Mouse (Mus musculus) CD8-positive naive resting alpha-beta T cell, adult 2 months (primary cell): ENCODE measurements at regions not wholly inside any gene's neighbourhood (a gene's known extent, or its start where the extent isn't known, plus 50 kb on each side); places are given as distances from the start of the nearest gene placed in this dataset.

Source experiments
- DNase-seq, 2 experiments: peaks; one replicate each; pipeline ENCODE4 v3.0.0; 2022; ENCODE audit warnings: low read depth in 2 of 2, low spot score in 2 of 2

- DNase-seq: no peak
Observed at GRCm38 (mm10) chr16:30869136-30869909, 211.9 kb downstream of the Xxylt1 start.

DNA sequence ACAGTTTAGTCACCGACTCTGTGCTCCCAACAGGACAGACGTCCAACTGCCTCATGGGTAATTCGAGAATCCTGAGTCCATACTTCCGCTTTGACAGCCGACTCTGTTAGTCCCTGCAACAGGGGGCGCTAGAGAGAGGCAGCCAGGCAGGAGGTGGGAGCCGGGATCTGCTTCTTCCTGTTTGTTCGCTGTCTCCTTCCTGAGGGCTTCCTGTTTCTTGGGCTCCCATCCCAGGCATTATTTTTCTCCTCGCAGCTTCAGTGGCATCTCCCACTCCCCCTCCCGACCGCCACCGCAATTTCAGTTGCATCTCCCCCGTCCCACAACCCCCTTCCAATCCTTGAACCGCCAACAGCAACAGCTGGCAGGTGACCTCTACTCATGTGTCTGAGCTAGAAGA lies 211.1 kb downstream of the Xxylt1 start:
- no peak for DNase-seq

- no peak for DNase-seq
Observed at GRCm38 (mm10) chr16:30870676-30871075, 210.6 kb downstream of the Xxylt1 start.

DNA sequence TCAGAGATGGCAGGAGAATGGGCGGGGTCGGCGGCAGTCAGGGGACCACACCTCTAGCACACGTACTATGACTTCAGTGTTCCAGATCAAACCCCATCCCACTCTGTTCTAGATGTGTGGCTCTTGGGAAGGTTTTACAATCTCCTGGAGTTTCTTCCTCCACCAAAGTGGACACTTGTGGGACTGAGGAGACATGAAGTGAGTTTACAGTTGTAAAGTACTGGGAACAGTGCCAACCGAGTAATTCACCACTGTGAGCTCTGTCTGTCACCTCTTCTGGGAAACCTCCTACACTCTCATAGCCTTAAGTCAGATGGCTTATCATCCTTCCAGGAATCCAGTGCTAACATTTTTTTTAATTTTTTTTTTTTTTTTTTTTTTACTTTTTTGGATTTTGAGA lies 209.1 kb downstream of the Xxylt1 start:
- DNase-seq: no peak

- no peak for DNase-seq
Observed at GRCm38 (mm10) chr16:30873493-30874211, 207.6 kb downstream of the Xxylt1 start.

DNA sequence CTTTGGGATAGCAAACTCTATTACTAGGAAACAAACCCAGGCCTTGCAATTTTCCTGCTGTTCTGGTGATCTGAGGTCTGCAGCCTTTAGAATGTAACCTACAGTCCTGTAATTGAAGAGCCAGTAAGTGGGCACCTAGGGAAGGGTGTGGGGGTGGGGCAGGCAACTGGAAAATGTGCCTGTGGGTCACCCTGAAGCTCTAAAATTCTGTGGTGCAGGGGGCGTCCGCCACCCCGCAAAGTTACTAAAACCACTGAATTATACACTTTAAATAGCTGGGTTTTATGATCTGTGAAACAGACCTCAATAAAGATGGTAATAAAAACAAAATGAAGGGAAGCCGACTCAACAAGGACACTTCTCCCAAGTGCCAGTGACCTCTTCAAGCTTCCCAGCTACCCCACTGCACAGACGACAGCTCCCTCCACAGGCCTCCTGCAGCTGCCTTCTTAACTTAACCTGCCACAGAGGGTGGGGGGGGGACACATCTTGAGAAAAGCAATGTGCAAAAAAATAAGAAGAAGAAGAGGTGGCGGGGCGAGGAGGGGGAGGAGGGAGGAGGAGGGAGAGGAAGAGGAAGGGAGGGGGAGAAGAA lies 205.9 kb downstream of the Xxylt1 start:
- DNase-seq: no peak

GRCm38 (mm10) chr16:30878821-30879220 lies 202.4 kb downstream of the Xxylt1 start:
- no peak for DNase-seq

- no peak for DNase-seq
Observed at GRCm38 (mm10) chr16:30879878-30880277, 201.4 kb downstream of the Xxylt1 start.

DNA sequence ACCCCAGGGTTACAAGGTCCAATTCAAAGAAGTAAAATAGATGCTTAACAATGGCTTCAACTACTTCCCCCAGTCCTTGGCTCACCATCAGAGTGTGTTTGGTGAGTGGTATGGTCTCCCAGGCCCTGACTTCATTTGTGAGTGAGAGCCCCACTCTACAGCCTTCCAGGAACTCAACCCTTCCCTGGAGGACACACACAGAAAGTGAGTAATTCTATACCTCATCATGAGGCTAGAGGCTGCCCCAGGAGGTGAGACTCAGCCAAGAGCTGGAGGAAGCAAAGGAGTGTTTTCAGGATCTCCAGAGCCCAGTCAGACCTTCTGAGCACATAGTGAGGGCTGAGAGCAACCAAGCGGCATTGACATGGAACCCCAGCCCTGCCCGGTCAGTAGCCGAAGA lies 200.6 kb downstream of the Xxylt1 start:
- DNase-seq: no peak

DNA sequence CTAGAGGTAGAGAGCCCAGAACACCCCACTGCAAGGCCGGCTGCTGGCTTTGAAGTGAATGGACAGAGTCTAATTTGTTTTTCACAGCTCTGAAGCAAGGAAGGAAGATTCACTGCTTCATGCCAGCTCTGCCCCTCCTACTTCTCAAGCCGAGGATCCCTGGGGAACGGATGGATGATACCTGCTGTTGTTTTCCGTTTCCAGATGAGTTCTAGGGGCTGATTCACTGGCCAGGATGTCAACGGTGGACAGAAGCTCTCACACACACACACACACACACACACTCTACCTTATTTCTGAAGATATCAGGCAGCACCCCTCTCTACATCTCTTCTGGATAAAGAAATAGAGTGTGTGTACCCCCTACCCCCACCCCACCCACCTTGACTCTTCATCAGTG lies 200.0 kb downstream of the Xxylt1 start:
- DNase-seq: no peak

DNA sequence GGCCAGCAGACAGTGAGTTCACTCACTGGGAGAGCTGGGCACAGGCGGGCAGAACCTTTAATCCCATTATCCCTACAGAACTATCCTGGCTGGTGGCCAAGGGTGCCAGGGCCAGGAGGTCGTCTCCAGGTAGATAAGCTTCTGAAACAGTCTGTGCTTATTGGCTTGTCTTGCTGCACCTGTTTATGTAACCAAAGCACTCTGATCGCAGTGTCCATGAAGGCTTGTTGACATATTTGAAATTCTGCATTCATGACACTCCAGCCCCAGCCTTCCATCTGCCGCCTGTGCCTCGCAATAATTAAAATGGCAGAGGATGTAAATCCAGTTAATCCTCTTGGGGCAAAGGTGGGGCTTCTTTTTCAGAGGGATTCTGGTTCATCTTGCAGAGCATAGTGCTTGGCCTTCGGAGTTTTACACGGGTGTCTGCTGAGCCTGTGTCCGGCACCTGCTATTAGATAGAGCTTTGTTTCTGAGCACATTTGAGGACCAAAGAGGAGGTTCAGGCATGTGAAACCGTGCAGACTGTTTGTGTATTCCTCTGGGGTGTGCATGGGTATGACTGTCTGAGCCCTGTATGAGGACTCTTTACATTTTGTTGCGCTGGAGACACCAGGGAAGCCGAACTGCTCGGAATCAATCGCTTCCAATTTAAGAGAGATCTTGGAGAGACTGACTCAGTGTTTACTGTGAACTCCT lies 197.6 kb downstream of the Xxylt1 start:
- no peak for DNase-seq

DNA sequence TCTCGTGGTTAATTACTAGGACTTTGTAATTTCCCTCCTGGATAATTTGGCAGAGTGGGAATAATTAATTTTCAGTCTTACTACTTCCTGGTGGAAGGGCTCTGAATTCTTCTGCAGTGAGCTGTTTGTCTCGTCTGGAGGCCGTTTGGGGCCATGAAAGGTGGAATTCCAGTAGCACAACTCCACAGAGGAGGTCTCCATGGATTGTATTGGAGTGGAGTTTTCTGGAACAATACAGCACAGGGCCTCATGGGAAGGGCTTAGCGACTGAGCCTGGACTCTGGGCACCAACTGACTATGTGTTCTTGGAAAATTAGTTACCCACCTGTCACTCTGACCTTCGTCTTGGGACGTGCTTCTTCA lies 197.1 kb downstream of the Xxylt1 start:
- no peak for DNase-seq

- no peak for DNase-seq
Observed at GRCm38 (mm10) chr16:30886982-30887381, 194.2 kb downstream of the Xxylt1 start.

DNA sequence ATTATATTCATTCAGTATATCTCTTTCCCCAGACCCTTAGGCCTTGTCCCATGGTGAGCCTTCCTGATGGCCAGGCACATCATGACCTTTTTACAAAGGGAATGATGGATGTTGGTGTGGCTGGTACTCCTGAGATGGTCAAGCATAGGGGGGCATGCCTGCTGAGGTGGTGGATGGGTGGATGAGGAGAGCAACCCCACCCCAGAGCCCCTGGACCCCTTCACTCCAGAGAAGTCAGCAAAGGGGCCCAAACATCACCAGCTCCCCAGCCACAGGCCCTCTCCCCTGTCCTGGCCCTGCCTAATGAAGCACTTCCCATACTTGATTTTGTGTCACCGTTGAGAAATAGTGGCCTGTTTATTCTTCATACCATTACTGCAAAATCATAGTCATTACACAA lies 193.7 kb downstream of the Xxylt1 start:
- no peak for DNase-seq

DNA sequence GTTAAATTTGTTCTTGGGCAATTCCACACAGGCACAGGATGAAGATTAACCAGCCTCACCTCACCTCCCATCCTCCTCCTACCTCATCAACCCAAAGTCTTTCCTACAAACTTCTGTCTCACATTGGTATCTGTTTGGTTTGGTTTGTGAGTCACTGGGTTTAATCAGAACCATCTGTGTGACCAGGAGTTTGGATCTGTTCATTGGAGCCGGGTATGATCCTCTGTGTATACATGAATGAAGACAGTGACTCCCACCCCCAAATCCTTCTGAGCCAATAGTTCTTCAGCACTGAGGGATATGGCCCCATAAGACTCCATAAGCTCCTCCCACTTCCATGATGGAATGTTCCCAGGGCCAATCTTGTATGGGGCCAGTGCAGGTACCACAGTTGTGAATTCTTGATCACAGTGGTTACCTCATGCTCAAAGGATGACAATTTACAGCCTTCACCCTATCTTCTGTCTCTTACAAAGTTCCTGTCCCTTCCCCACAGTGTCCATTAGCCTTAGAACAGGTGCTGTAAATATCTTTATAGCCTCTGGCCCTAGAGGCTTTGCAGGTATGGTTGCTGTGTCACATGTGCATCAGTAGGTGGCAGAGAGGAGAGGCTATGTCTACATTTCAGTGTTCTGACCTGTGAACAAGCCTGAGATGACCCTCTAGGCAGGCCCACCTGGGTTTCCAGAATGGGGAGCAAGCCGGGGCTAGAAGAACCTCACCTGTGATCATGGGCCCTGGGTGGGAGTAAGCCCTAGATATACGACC lies 192.5 kb downstream of the Xxylt1 start:
- DNase-seq: no peak

GRCm38 (mm10) chr16:30892606-30893005 lies 188.6 kb downstream of the Xxylt1 start:
- DNase-seq: no peak

- DNase-seq: no peak
Observed at GRCm38 (mm10) chr16:30894086-30894485, 187.1 kb downstream of the Xxylt1 start.

GRCm38 (mm10) chr16:30895021-30895420 lies 186.2 kb downstream of the Xxylt1 start:
- DNase-seq: no peak

- no peak for DNase-seq
Observed at GRCm38 (mm10) chr16:30897371-30897770, 183.9 kb downstream of the Xxylt1 start.

DNA sequence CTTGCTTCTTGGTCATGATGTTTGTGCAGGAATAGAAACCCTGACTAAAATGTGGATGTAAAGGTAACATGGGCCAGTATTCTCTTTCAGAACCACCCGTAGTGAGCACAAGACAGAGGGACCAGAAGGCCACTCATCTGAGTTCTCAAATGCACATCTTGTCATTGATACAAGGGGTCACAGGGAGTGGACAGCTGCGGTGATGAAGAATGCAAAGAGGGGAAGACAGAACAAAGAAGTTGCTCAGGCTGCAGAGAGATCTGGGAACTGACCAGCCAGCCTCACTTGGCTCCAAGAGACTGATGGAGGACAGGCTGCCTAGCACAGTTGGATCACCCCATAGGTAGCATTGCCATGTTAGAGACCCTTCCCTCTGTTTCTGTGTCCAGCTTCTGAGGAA lies 181.1 kb downstream of the Xxylt1 start:
- no peak for DNase-seq

GRCm38 (mm10) chr16:30901309-30901708 lies 179.9 kb downstream of the Xxylt1 start:
- no peak for DNase-seq
